Mouse (Mus musculus) CD8-positive naive resting alpha-beta T cell, adult 57 days (primary cell): Measurements from ENCODE around the gene Igbp1b. TPM values are rescaled to one million over a fixed set of nuclear protein-coding genes. Genes with fewer than 3 reads are reported as not detected.

Experiments
- total RNA-seq: library from RNA; stranded (reverse); gene quantifications from one replicate; pipeline ENCODE4 v1.2.4, GENCODE M21; 2023

The Igbp1b gene
- total RNA-seq, result not detected

DNA sequence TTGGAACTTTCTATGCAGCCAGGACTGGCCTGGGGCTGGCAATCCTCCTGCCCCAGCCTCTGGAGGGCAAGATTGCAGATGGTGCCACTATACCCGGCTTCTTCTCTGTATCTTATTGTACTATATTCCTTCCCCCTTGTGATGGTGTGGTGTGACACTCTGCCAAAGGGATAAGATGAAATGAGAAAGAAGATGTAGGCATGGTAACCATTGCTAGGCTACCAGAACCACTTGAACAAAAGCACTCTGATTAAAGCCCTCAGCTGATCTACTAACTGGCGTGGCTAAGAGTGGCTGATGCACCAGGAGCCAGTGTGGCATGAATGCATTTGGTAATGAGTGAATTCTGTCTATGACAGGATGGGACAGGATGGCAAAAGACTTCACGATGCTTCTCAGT is at the start of gene Igbp1b:
Igbp1b (minus strand) TSS at position 29 of the 400 bp plus-strand sequence.

Other genes starting within 250 kb of the Igbp1b start
- not detected for gene Lmo3, start 76.6 kb downstream of the Igbp1b start, total RNA-seq